Mouse (Mus musculus) liver, adult 2 months (tissue): Measurements from ENCODE around the gene Nadk. TPM values are rescaled to one million over a fixed set of nuclear protein-coding genes. Genes with fewer than 3 reads are reported as not detected.

Source experiments
- DNase-seq: peaks from one replicate; pipeline ENCODE4 v3.0.0-alpha.2; 2011; ENCODE audit warnings: low read depth, low spot score; ENCODE audit errors: extremely low read depth
- H3K27ac ChIP-seq: fragments of 200-500 bp; replicated peaks from 2 replicates; pipeline ENCODE4 v1.5.1; 2012; ENCODE audit warnings: low read depth, mild to moderate bottlenecking, control low read depth, inconsistent platforms, low read length; ENCODE audit not compliant: insufficient read depth
- H3K27me3 ChIP-seq: fragments of 200-500 bp; 2 replicates; pipeline ENCODE4 v1.6.1; 2012; ENCODE audit warnings: mild to moderate bottlenecking, moderate library complexity, low read length, inconsistent platforms; ENCODE audit not compliant: control insufficient read depth, insufficient read depth
- H3K36me3 ChIP-seq: fragments of 200-500 bp; 2 replicates; pipeline ENCODE4 v1.6.1; 2012; ENCODE audit warnings: low read length, inconsistent platforms; ENCODE audit not compliant: control insufficient read depth, insufficient read depth
- H3K4me1 ChIP-seq: fragments of 200-500 bp; 2 replicates; pipeline ENCODE4 v1.6.1; 2011; ENCODE audit warnings: low read length; ENCODE audit not compliant: control insufficient read depth, insufficient read depth
- H3K4me3 ChIP-seq: fragments of 200-500 bp; 2 replicates; pipeline ENCODE4 v1.5.1; 2011; ENCODE audit warnings: low read depth, mild to moderate bottlenecking, control low read depth, low read length, moderate library complexity; ENCODE audit not compliant: insufficient read depth
- H3K79me2 ChIP-seq: fragments of 200-500 bp; 2 replicates; pipeline ENCODE4 v1.6.1; 2012; ENCODE audit warnings: inconsistent platforms, mild to moderate bottlenecking, low read length, moderate library complexity; ENCODE audit not compliant: control insufficient read depth, insufficient read depth
- H3K9ac ChIP-seq: fragments of 200-500 bp; 2 replicates; pipeline ENCODE4 v1.6.1; 2012; ENCODE audit warnings: low read depth, mild to moderate bottlenecking, control low read depth, inconsistent platforms, low read length
- CTCF ChIP-seq: fragments of 200-500 bp; IDR thresholded peaks from 2 replicates; pipeline ENCODE4 v1.5.1; 2011; ENCODE audit warnings: low read depth, low read length, control low read depth
- POLR2A ChIP-seq: fragments of 200-500 bp; IDR thresholded peaks from 2 replicates; pipeline ENCODE4 v1.6.1; 2011; ENCODE audit warnings: low read length, control low read depth; ENCODE audit not compliant: insufficient read depth; ENCODE audit errors: extremely low read depth
- WGBS: fragments of 180-500 bp; shearing (Covaris S2); methylation state at CpG from one replicate; pipeline ENCODE4 v1.1.7; 2018; 5-methylcytosine and 5-hydroxymethylcytosine counted together
- polyA plus RNA-seq: library from polyadenylated mRNA; depleted of rRNA; stranded (reverse); fragments of >200 nt; gene quantifications from 2 replicates; pipeline ENCODE4 v1.2.3, GENCODE M21; 2012
- total RNA-seq: library from RNA; depleted of rRNA; stranded (reverse); fragments of >200 nt; gene quantifications from 2 replicates; pipeline ENCODE4 v1.2.3, GENCODE M21; 2014

The Nadk gene
- total and polyA plus RNA-seq, 2 experiments: 163 to 196 TPM

- no peak overlapping the region for H3K9ac ChIP-seq
- no peak for DNase-seq
- peaks cover 12% of the 10 kb centered on the region; the same call in 1 of the 2 replicates for H3K36me3 ChIP-seq
- H3K27me3 ChIP-seq: no peaks in the 10 kb centered on the region
- H3K27ac ChIP-seq: no peak overlapping the region
- WGBS: 20% methylated on average over 1 of the region's 1 CpGs
- no peak overlapping the region for H3K4me3 ChIP-seq
- H3K79me2 ChIP-seq: no peaks in the 10 kb centered on the region
- peaks cover 5% of the 10 kb centered on the region for H3K4me1 ChIP-seq
- TF ChIP-seq CTCF: no peak
- TF ChIP-seq POLR2A: no peak
Observed at GRCm38 (mm10) chr4:155593780-155594179, 31.6 kb downstream of the Nadk start.

GRCm38 (mm10) chr4:155595777-155596176, 33.6 kb downstream of the Nadk start:
- Histone ChIP-seq H3K27ac (no peak overlapping the region), H3K9ac (no peak overlapping the region), H3K36me3 (no peaks in the 10 kb centered on the region), H3K79me2 (no peaks in the 10 kb centered on the region), H3K27me3 (no peaks in the 10 kb centered on the region), H3K4me1 (peaks cover 5% of the 10 kb centered on the region), H3K4me3 (no peak overlapping the region)
- 80% methylated on average over 3 of the region's 3 CpGs for WGBS
- TF ChIP-seq POLR2A (no peak), CTCF (no peak)
- no peak for DNase-seq

- H3K79me2 ChIP-seq: no peaks in the 10 kb centered on the region
- H3K4me3 ChIP-seq: no peak overlapping the region
- H3K27ac ChIP-seq: 0 out of 2 replicates have a peak overlapping the region, but pooled peaks have one; percentile 32
- H3K4me1 ChIP-seq: peaks cover 5% of the 10 kb centered on the region
- no peaks in the 10 kb centered on the region for H3K36me3 ChIP-seq
- no peaks in the 10 kb centered on the region for H3K27me3 ChIP-seq
- DNase-seq: peak; percentile 40
- TF ChIP-seq POLR2A: no peak
- no peak for TF ChIP-seq CTCF
- no peak overlapping the region for H3K9ac ChIP-seq
- 75% methylated on average over 5 of the region's 5 CpGs for WGBS
Observed at GRCm38 (mm10) chr4:155596606-155597005, 34.4 kb downstream of the Nadk start.

- H3K79me2 ChIP-seq: peaks cover 8% of the 10 kb centered on the region; the same call in 1 of the 2 replicates
- 19% methylated on average over 20 of the region's 20 CpGs for WGBS
- no peak overlapping the region for H3K4me3 ChIP-seq
- peaks cover 2% of the 10 kb centered on the region; the same call in 1 of the 2 replicates for H3K36me3 ChIP-seq
- TF ChIP-seq CTCF: no peak
- no peak for TF ChIP-seq POLR2A
- H3K27ac ChIP-seq: no peak overlapping the region
- H3K9ac ChIP-seq: no peak overlapping the region
- peaks cover 7% of the 10 kb centered on the region for H3K4me1 ChIP-seq
- no peak for DNase-seq
- no peaks in the 10 kb centered on the region for H3K27me3 ChIP-seq
Observed at GRCm38 (mm10) chr4:155598536-155598935, 36.4 kb downstream of the Nadk start.

DNA sequence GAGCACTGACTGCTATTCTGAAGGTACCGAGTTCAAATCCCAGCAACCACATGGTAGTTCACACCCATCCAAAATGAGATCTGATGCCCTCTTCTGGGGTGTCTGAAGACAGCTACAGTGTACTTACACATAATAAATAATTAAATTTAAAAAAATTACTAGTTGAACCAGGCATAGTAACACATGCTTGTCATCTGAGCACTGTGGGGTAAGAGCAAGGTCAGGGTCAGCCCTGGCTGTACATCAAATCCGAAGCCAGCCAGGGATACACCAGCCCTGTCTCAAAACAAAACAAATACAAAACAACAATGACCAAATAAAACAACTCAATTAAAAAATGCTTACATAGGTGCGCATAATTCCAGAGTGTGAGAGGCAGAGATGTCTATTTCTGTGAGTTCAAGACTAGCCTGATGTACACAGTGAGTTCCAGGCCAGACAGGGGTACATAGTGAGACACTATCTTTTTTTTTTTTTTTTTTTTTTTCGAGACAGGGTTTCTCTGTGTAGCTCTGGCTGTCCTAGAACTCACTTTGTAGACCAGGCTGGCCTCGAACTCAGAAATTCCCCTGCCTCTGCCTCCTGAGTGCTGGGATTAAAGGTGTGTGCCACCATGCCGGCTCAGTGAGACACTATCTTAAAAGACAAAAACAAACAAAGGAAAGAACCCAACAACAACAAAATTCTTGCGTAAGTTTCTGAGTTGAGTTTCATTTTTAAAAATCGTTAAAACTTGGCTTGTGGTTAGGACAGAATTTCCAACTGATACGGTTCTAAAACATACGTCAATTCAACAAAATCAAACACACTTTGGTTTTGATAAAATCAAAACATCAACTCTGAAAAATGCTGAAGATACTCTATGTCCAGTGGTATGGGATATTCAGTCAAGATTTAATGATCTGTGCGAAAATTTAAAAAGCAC, 38.0 kb downstream of the Nadk start:
- peak overlapping the region; percentile 91 for H3K27ac ChIP-seq

More for the DNA sequence above, 38.0 kb downstream of the Nadk start:
- 28% methylated on average over 11 of the region's 11 CpGs for WGBS
- Histone ChIP-seq H3K27me3 (no peaks in the 10 kb centered on the region), H3K4me3 (peak overlapping the region; percentile 86; the same call in 1 of the 2 replicates), H3K9ac (peak overlapping the region; percentile 74; the same call in 1 of the 2 replicates), H3K79me2 (peaks cover 8% of the 10 kb centered on the region; the same call in 1 of the 2 replicates), H3K36me3 (peaks cover 2% of the 10 kb centered on the region; the same call in 1 of the 2 replicates), H3K4me1 (peaks cover 16% of the 10 kb centered on the region)
- DNase-seq: peak; percentile 93
- TF ChIP-seq CTCF (no peak), POLR2A (no peak)
